Mouse (Mus musculus) liver, embryonic 14.5 days (tissue): ENCODE data around the gene Mtap. TPM values are rescaled to one million over a fixed set of nuclear protein-coding genes. Genes with fewer than 3 reads are reported as not detected.
A peak's percentile ranks its signal among the peaks of the same experiment; 100 is the strongest.

ENCODE experiments used
- ATAC-seq: fragments of 200-750 bp; cut with Nextera tagmentation; 2 replicates; pipeline ENCODE4 v1.8.0; 2017; ENCODE audit warnings: moderate number of reproducible peaks, mild to moderate bottlenecking, moderate library complexity; ENCODE audit not compliant: insufficient read depth
- DNase-seq, 3 experiments: peaks; one replicate each; pipeline ENCODE4 v3.0.0-alpha.2; 2012 to 2013; ENCODE audit warnings: low read depth in 3 of 3, low spot score in 3 of 3
- H3K27ac ChIP-seq: fragments of 300-500 bp; sonication (generic); 2 replicates; pipeline ENCODE4 v1.5.1; 2014; ENCODE audit warnings: moderate library complexity, mild to moderate bottlenecking, control low read depth, inconsistent platforms
- H3K27me3 ChIP-seq: fragments of 300-500 bp; sonication (generic); 2 replicates; pipeline ENCODE4 v1.6.1; 2014; ENCODE audit warnings: mild to moderate bottlenecking, low read length, moderate library complexity; ENCODE audit not compliant: control insufficient read depth, insufficient read depth
- H3K36me3 ChIP-seq: fragments of 300-500 bp; sonication (generic); replicated peaks from 2 replicates; pipeline ENCODE4 v1.6.1; 2014; ENCODE audit warnings: low read depth; ENCODE audit not compliant: control insufficient read depth, insufficient read depth
- H3K4me1 ChIP-seq, 2 experiments: fragments of 200-500 bp in 1 of 2; fragments of 300-500 bp in 1 of 2; sonication (generic) in 1 of 2; replicated peaks; 2 replicates each; pipeline ENCODE4 v1.6.1; 2012 to 2014; ENCODE audit warnings: antibody characterized with exemption in 1 of 2, inconsistent platforms in 1 of 2, low read length in 1 of 2; ENCODE audit not compliant: control insufficient read depth in 2 of 2, insufficient read depth in 2 of 2
- H3K4me2 ChIP-seq: fragments of 300-500 bp; sonication (generic); 2 replicates; pipeline ENCODE4 v1.6.1; 2014; ENCODE audit warnings: low read depth, mild to moderate bottlenecking, control low read depth, moderate library complexity
- H3K4me3 ChIP-seq, 2 experiments: fragments of 200-500 bp in 1 of 2; fragments of 300-500 bp in 1 of 2; sonication (generic) in 1 of 2; 2 replicates each; pipeline ENCODE4 v1.5.1; 2012 to 2014; ENCODE audit warnings: low read depth in 2 of 2, low read length in 2 of 2, mild to moderate bottlenecking in 2 of 2, control low read depth in 1 of 2, inconsistent platforms in 1 of 2, moderate library complexity in 1 of 2; ENCODE audit not compliant: insufficient read depth in 1 of 2
- H3K9ac ChIP-seq: fragments of 300-500 bp; sonication (generic); replicated peaks from 2 replicates; pipeline ENCODE4 v1.6.1; 2014; ENCODE audit warnings: mild to moderate bottlenecking, control low read depth, moderate library complexity
- H3K9me3 ChIP-seq: fragments of 300-500 bp; sonication (generic); 2 replicates; pipeline ENCODE4 v1.6.1; 2016; ENCODE audit warnings: low read length, mixed read lengths; ENCODE audit not compliant: control insufficient read depth
- CTCF ChIP-seq: IDR thresholded peaks from 2 replicates; pipeline ENCODE4 v1.5.1; 2016; ENCODE audit warnings: antibody characterized with exemption, low read depth, control low read depth
- EP300 ChIP-seq: IDR thresholded peaks from 2 replicates; pipeline ENCODE4 v1.6.1; 2016; ENCODE audit warnings: antibody characterized with exemption, low read depth
- WGBS: fragments of 180-500 bp; shearing (Covaris S2); extraction: QIAGEN DNeasy Blood & Tissue Kit; methylation state at CpG from one replicate; pipeline ENCODE4 v1.1.7; 2014; ENCODE audit not compliant: insufficient replicate concordance; 5-methylcytosine and 5-hydroxymethylcytosine counted together
- polyA plus RNA-seq, 2 experiments: library from polyadenylated mRNA; depleted of rRNA in 1 of 2; stranded (reverse) in 1 of 2; unstranded in 1 of 2; fragments of >200 nt; fragmentation: Nextera tagmentation in 1 of 2; extraction: Ambion mirVana in 1 of 2; gene quantifications; 2 replicates each; pipeline versions ENCODE4 v1.2.1 to v1.2.3; 2012 to 2014

Gene Mtap
- polyA plus RNA-seq, 2 experiments, result 9.8 to 20.4 TPM

- no peak for DNase-seq
These were observed 3.9 kb downstream of the Mtap start for GRCm38 (mm10) chr4:89140832-89141231.

GRCm38 (mm10) chr4:89145409-89145808 is 8.5 kb downstream of the Mtap start:
- no peaks in the 10 kb centered on the region for H3K27me3 ChIP-seq
- 39% methylated on average over 6 of the region's 6 CpGs for WGBS
- no peak overlapping the region for H3K27ac ChIP-seq
- DNase-seq (peak in 1 of 3 experiments; percentile 44), ATAC-seq (peak; percentile 33; the same call in 1 of the 2 replicates)
- TF ChIP-seq CTCF (peak; percentile 95), EP300 (no peak)
- no peak overlapping the region for H3K9ac ChIP-seq
- no peaks in the 10 kb centered on the region for H3K9me3 ChIP-seq
- H3K4me3 ChIP-seq, result no peak overlapping the region
- H3K36me3 ChIP-seq, result no peaks in the 10 kb centered on the region; the same call in 1 of the 2 replicates
- H3K4me1 ChIP-seq, result peaks cover 0 to 4% of the 10 kb centered on the region in 2 experiments; a peak in 1 of 4 replicates
- H3K4me2 ChIP-seq, result no peak overlapping the region

More at GRCm38 (mm10) chr4:89140832-89141231, 3.9 kb downstream of the Mtap start:
- no peak overlapping the region for H3K4me2 ChIP-seq
- H3K4me1 ChIP-seq, result peaks cover 0 to 10% of the 10 kb centered on the region in 2 experiments; a peak in 2 of 4 replicates
- H3K27me3 ChIP-seq, result no peaks in the 10 kb centered on the region
- H3K27ac ChIP-seq, result no peak overlapping the region
- no peak overlapping the region for H3K9ac ChIP-seq
- no peaks in the 10 kb centered on the region for H3K9me3 ChIP-seq
- H3K4me3 ChIP-seq, result no peak overlapping the region
- WGBS, result 56% methylated on average over 5 of the region's 5 CpGs
- TF ChIP-seq CTCF (no peak), EP300 (no peak)
- no peaks in the 10 kb centered on the region for H3K36me3 ChIP-seq
- no peak for ATAC-seq

GRCm38 (mm10) chr4:89146291-89146690 is 9.4 kb downstream of the Mtap start:
- H3K36me3 ChIP-seq, result no peaks in the 10 kb centered on the region; the same call in 1 of the 2 replicates
- H3K9me3 ChIP-seq, result no peaks in the 10 kb centered on the region
- peaks cover 0 to 2% of the 10 kb centered on the region in 2 experiments; a peak in 1 of 4 replicates for H3K4me1 ChIP-seq
- H3K9ac ChIP-seq, result no peak overlapping the region
- TF ChIP-seq EP300 (no peak), CTCF (peak; percentile 54; the same call in 1 of the 2 replicates)
- ATAC-seq (no peak), DNase-seq (no peak)
- H3K27ac ChIP-seq, result no peak overlapping the region
- 40% methylated on average over 3 of the region's 3 CpGs for WGBS
- H3K4me2 ChIP-seq, result no peak overlapping the region
- H3K4me3 ChIP-seq, result no peak overlapping the region
- no peaks in the 10 kb centered on the region for H3K27me3 ChIP-seq

GRCm38 (mm10) chr4:89149261-89149660 is 12.3 kb downstream of the Mtap start:
- no peak for ATAC-seq
- TF ChIP-seq EP300 (no peak), CTCF (no peak)
- no peaks in the 10 kb centered on the region; the same call in none of the 2 replicates for H3K36me3 ChIP-seq

GRCm38 (mm10) chr4:89161389-89161788 is 24.5 kb downstream of the Mtap start:
- TF ChIP-seq EP300, result no peak
- no peak for TF ChIP-seq CTCF
- no peak overlapping the region for H3K9ac ChIP-seq
- no peaks in the 10 kb centered on the region for H3K27me3 ChIP-seq
- no peak overlapping the region for H3K27ac ChIP-seq
- H3K9me3 ChIP-seq, result no peaks in the 10 kb centered on the region
- no peak overlapping the region for H3K4me3 ChIP-seq
- H3K4me2 ChIP-seq, result no peak overlapping the region
- H3K4me1 ChIP-seq, result no peaks in the 10 kb centered on the region
- ATAC-seq (no peak), DNase-seq (no peak)
- no peaks in the 10 kb centered on the region; the same call in 1 of the 2 replicates for H3K36me3 ChIP-seq
- 74% methylated on average over 3 of the region's 3 CpGs for WGBS

More at GRCm38 (mm10) chr4:89149261-89149660, 12.3 kb downstream of the Mtap start:
- Histone ChIP-seq H3K9ac (no peak overlapping the region), H3K27me3 (no peaks in the 10 kb centered on the region), H3K4me1 (no peaks in the 10 kb centered on the region), H3K27ac (no peak overlapping the region), H3K9me3 (no peaks in the 10 kb centered on the region), H3K4me3 (no peak overlapping the region), H3K4me2 (no peak overlapping the region)
- DNase-seq, result no peak
